Mouse (Mus musculus) cerebellum, adult 9-11 months (tissue): Measurements from ENCODE around the gene Ostf1.
A peak's percentile ranks its signal among the peaks of the same experiment; 100 is the strongest.

Experiments
- DNase-seq: peaks from one replicate; pipeline ENCODE4 v3.0.0; 2022

The Ostf1 gene

GRCm38 (mm10) chr19:18643411-18643810, 11.8 kb upstream of the Ostf1 start:
- DNase-seq: no peak

- no peak for DNase-seq
Measured at GRCm38 (mm10) chr19:18641001-18641400, 9.4 kb upstream of the Ostf1 start.

- no peak for DNase-seq
Measured at GRCm38 (mm10) chr19:18639552-18639951, 7.9 kb upstream of the Ostf1 start.

GRCm38 (mm10) chr19:18638949-18639348, 7.3 kb upstream of the Ostf1 start:
- no peak for DNase-seq

- no peak for DNase-seq
Measured at GRCm38 (mm10) chr19:18637954-18638353, 6.3 kb upstream of the Ostf1 start.

- DNase-seq: peak; percentile 32
Measured at GRCm38 (mm10) chr19:18632231-18633185, 885 bp upstream of the Ostf1 start.

GRCm38 (mm10) chr19:18631161-18631643, 421 bp downstream of the Ostf1 start:
- no peak for DNase-seq

GRCm38 (mm10) chr19:18630221-18631119, 1.2 kb downstream of the Ostf1 start:
- DNase-seq: no peak

- peak; percentile 24 for DNase-seq
Measured at GRCm38 (mm10) chr19:18629589-18629988, 2.0 kb downstream of the Ostf1 start.

- no peak for DNase-seq
Measured at GRCm38 (mm10) chr19:18623894-18624293, 7.7 kb downstream of the Ostf1 start.

- no peak for DNase-seq
Measured at GRCm38 (mm10) chr19:18619691-18620090, 11.9 kb downstream of the Ostf1 start.

- no peak for DNase-seq
Measured at GRCm38 (mm10) chr19:18619060-18619459, 12.6 kb downstream of the Ostf1 start.

- DNase-seq: no peak
Measured at GRCm38 (mm10) chr19:18617504-18617903, 14.1 kb downstream of the Ostf1 start.

GRCm38 (mm10) chr19:18615680-18616240, 15.9 kb downstream of the Ostf1 start:
- no peak for DNase-seq

- DNase-seq: no peak
Measured at GRCm38 (mm10) chr19:18614337-18614736, 17.3 kb downstream of the Ostf1 start.

GRCm38 (mm10) chr19:18608975-18609374, 22.6 kb downstream of the Ostf1 start:
- no peak for DNase-seq

- DNase-seq: no peak
Measured at GRCm38 (mm10) chr19:18607907-18608306, 23.7 kb downstream of the Ostf1 start.

- no peak for DNase-seq
Measured at GRCm38 (mm10) chr19:18603011-18603410, 28.6 kb downstream of the Ostf1 start.

GRCm38 (mm10) chr19:18600611-18601010, 31.0 kb downstream of the Ostf1 start:
- DNase-seq: no peak

- DNase-seq: no peak
Measured at GRCm38 (mm10) chr19:18599650-18600049, 32.0 kb downstream of the Ostf1 start.

GRCm38 (mm10) chr19:18599051-18599450, 32.6 kb downstream of the Ostf1 start:
- DNase-seq: no peak

GRCm38 (mm10) chr19:18598265-18598926, 33.2 kb downstream of the Ostf1 start:
- DNase-seq: no peak
